Mouse (Mus musculus) Patski (cell line): ENCODE results near the gene Gdf1. TPM values are rescaled to one million over a fixed set of nuclear protein-coding genes. Genes with fewer than 3 reads are reported as not detected.

Source experiments
- ATAC-seq: fragments of 100-300 bp; one replicate; pipeline ENCODE4 v1.8.0; 2021
- CTCF ChIA-PET: fragments of 350-600 bp; sonication (Branson Sonifier 250); formaldehyde crosslinking; loops from one replicate; lab custom pipeline; 2022; ENCODE audit warnings: inconsistent platforms; lab: Charles Lee
- POLR2A ChIA-PET: fragments of 350-600 bp; sonication (Branson Sonifier 250); formaldehyde crosslinking; loops from one replicate; lab custom pipeline; 2022; ENCODE audit warnings: antibody characterized with exemption, inconsistent platforms; lab: Charles Lee
- DNase-seq: peaks from one replicate; pipeline ENCODE4 v3.0.0-alpha.2; 2011; ENCODE audit warnings: low read depth, low spot score
- H3K27me3 ChIP-seq: fragments of 371-371 bp; one replicate; pipeline ENCODE4 v1.5.1; 2021
- CTCF ChIP-seq: fragments of 100-300 bp; IDR thresholded peaks from one replicate; pipeline ENCODE4 v1.5.1; 2021
- in situ Hi-C: fragments of 300-500 bp; cut with MboI; formaldehyde crosslinking; loops from 3 replicates; pipeline ENCODE4 v1.11.1; 2018; ENCODE audit warnings: low pct_unique_long_range_greater_than_20kb, mixed read lengths
- polyA plus RNA-seq: library from polyadenylated mRNA; unstranded; gene quantifications from one replicate; pipeline ENCODE4 v1.2.3, GENCODE M21; 2021

The Gdf1 gene
- polyA plus RNA-seq, 1 experiment from 2014 or later = 1.1 TPM

DNA sequence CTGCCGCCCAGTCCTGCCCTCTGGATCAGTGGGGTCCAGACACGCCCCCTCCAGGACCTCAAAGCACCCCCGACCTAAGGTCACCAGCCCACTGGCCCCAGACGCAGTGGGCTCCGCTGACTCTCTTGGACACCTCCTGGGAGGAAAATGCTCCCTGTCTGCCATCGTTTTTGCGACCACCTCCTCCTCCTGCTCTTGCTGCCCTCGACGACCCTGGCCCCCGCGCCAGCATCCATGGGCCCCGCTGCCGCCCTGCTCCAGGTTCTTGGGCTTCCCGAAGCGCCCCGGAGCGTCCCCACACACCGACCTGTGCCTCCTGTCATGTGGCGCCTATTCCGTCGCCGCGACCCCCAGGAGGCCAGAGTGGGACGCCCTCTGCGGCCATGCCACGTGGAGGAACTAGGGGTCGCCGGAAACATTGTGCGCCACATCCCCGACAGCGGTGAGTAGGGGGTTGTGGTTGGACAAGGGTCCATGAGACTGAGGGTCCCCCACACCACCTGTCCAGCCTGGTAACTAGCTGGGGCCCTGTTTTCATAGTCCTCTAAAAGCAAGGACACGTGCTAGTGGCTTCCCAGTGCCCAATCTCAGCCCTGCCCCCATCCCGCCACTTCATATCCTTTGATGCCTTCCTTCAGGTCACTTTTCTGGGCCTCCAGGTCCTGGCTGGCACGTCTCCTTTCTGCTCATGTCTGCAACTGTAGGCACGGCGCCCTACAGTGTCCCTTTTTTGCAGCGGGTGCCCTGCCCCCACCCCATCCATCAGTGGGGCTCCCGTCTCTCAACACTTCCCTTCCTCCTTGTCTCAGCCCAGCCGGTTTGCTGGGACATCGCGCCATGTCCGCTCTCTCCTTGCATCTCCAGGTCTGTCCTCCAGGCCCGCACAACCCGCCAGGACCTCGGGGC lies 471 bp downstream of the Gdf1 start:
- ChIA-PET POLR2A (no interaction called here), CTCF (no interaction called here)
- ATAC-seq (no peak), DNase-seq (no peak)
- no peak for TF ChIP-seq CTCF
- H3K27me3 ChIP-seq = no peaks in the 10 kb centered on the region
- in situ Hi-C loops = no loop called here

GRCm38 (mm10) chr8:70330741-70331364 lies 1.2 kb downstream of the Gdf1 start:
- CTCF ChIA-PET = no interaction called here
- ATAC-seq = no peak
- TF ChIP-seq CTCF = no peak
- H3K27me3 ChIP-seq = no peaks in the 10 kb centered on the region
- POLR2A ChIA-PET = no interaction called here
- DNase-seq = no peak
- in situ Hi-C loops = no loop called here

DNA sequence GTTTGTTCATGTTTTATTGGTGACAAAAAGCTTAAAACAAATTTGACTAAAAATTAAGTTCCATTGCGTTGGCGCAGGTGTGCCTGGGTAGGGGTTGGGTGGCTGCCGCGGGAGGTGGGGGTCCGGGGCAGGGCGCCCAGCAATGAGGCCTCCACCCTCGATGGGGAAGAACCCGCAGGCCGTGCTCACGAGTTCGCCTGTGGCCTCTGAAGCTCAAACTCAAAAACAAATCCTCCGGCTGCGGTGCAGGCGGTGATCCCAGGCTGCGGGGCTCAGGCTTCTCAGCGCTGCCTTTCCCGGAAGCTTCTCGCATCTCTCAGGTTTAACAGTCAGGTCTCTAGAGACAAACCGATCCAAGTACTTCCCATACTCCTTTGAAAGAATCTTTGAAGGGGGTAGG lies 1.9 kb downstream of the Gdf1 start:
- H3K27me3 ChIP-seq = no peaks in the 10 kb centered on the region
- CTCF ChIA-PET = no interaction called here
- POLR2A ChIA-PET = no interaction called here
- ATAC-seq = no peak
- DNase-seq = no peak
- in situ Hi-C loops = no loop called here
- no peak for TF ChIP-seq CTCF

- no peak for TF ChIP-seq CTCF
- ATAC-seq (no peak), DNase-seq (no peak)
- H3K27me3 ChIP-seq = no peaks in the 10 kb centered on the region
- in situ Hi-C loops = no loop called here
- POLR2A ChIA-PET = no interaction called here
- CTCF ChIA-PET = no interaction called here
These were observed 2.7 kb downstream of the Gdf1 start for GRCm38 (mm10) chr8:70332070-70332877.

- no peak for TF ChIP-seq CTCF
- no peak for ATAC-seq
- no peak for DNase-seq
- H3K27me3 ChIP-seq = no peaks in the 10 kb centered on the region
- ChIA-PET POLR2A (no interaction called here), CTCF (no interaction called here)
- in situ Hi-C loops = no loop called here
These were observed 3.2 kb downstream of the Gdf1 start for GRCm38 (mm10) chr8:70332878-70333202.

DNA sequence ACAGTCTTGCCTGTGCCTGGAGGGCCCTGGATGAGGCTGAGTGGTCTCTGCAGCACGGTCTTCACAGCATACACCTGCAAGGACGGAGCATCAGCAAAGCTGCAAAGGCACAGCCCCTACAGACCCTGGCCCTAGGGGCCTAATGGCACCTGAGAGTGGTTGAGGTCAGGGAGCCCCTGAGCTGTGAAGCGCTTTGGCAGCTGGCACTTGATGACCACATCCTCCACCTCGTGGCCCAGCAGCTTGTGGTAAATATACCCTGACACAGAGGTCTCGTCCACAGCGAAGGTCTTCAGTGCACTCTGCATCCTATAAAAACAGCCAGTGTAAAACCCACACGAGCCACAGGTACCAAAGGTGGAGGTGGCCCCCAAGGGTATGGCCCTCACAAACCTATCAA lies 9.3 kb downstream of the Gdf1 start:
- in situ Hi-C loops = no loop called here
- DNase-seq = no peak
- no peak for TF ChIP-seq CTCF
- CTCF ChIA-PET = interaction anchor here (0.9 kb wide), 1 partner anchor 11 kb away, joined by 3 read pairs; no protein-coding TSS in a partner anchor
- POLR2A ChIA-PET = interaction anchor here (1.4 kb wide), 1 partner anchor 10 kb away, joined by 5 read pairs; no protein-coding TSS in a partner anchor
- H3K27me3 ChIP-seq = no peaks in the 10 kb centered on the region
- no peak for ATAC-seq

- no peak for ATAC-seq
- in situ Hi-C loops = loop anchor here (5.0 kb wide), 1 partner anchor 37 kb away; no protein-coding TSS in a partner anchor
- no peaks in the 10 kb centered on the region for H3K27me3 ChIP-seq
- DNase-seq = no peak
- POLR2A ChIA-PET = interaction anchor here (0.6 kb wide), 1 partner anchor 50 kb away, joined by 3 read pairs; no protein-coding TSS in a partner anchor
- TF ChIP-seq CTCF = no peak
- CTCF ChIA-PET = interaction anchor here (1.4 kb wide), 1 partner anchor 164 kb away, joined by 4 read pairs; no protein-coding TSS in a partner anchor
These were observed 11.0 kb downstream of the Gdf1 start for GRCm38 (mm10) chr8:70340659-70341058.

GRCm38 (mm10) chr8:70342007-70342406 lies 12.4 kb downstream of the Gdf1 start:
- no peak for TF ChIP-seq CTCF
- CTCF ChIA-PET = interaction anchor here (1.4 to 2.4 kb wide), 2 partner anchors 16 to 41 kb away, joined by 3 to 7 read pairs; no protein-coding TSS in a partner anchor
- POLR2A ChIA-PET = no interaction called here
- no peaks in the 10 kb centered on the region for H3K27me3 ChIP-seq
- in situ Hi-C loops = loop anchor here (5.0 kb wide), 1 partner anchor 35 kb away; no protein-coding TSS in a partner anchor
- ATAC-seq = no peak
- DNase-seq = no peak

- TF ChIP-seq CTCF = no peak
- no peak for DNase-seq
- ATAC-seq = no peak
- no peaks in the 10 kb centered on the region for H3K27me3 ChIP-seq
- in situ Hi-C loops = loop anchor here (5.0 kb wide), 1 partner anchor 34 kb away; no protein-coding TSS in a partner anchor
- ChIA-PET POLR2A (interaction anchor here (1.1 to 1.5 kb wide), 3 partner anchors 10 to 160 kb away, joined by 3 read pairs; partner anchors contain the start of gene Upf1), CTCF (interaction anchor here (1.0 to 2.4 kb wide), 5 partner anchors 9 to 161 kb away, joined by 3 to 7 read pairs (median 3); no protein-coding TSS in a partner anchor)
These were observed 13.5 kb downstream of the Gdf1 start for GRCm38 (mm10) chr8:70343076-70343475.

GRCm38 (mm10) chr8:70343696-70344095 lies 14.1 kb downstream of the Gdf1 start:
- TF ChIP-seq CTCF = no peak
- H3K27me3 ChIP-seq = no peaks in the 10 kb centered on the region
- CTCF ChIA-PET = interaction anchor here (0.7 to 2.4 kb wide), 6 partner anchors 9 to 161 kb away, joined by 3 to 7 read pairs (median 4); partner anchors contain the start of gene Upf1
- DNase-seq (no peak), ATAC-seq (no peak)
- POLR2A ChIA-PET = interaction anchor here (0.9 to 1.5 kb wide), 4 partner anchors 9 to 160 kb away, joined by 3 to 4 read pairs (median 3); partner anchors contain the start of gene Upf1
- in situ Hi-C loops = loop anchor here (5.0 kb wide), 1 partner anchor 34 kb away; no protein-coding TSS in a partner anchor
